Mouse (Mus musculus): ENCODE results near the gene Steap3. TPM values are rescaled to one million over a fixed set of nuclear protein-coding genes. Genes with fewer than 3 reads are reported as not detected.
"Not testable (repeated sequence)": the region's sequence is repeated elsewhere in the genome, so short reads cannot be mapped to it uniquely, and the experiment has no call there.

The Steap3 gene
- polyA plus RNA-seq (2016; fragmentation: Nextera tagmentation; extraction: Ambion mirVana), result 1.5 and 1.7 TPM in 2 replicates

GRCm38 (mm10) chr1:120272605-120273004 is at the start of gene Steap3:
TSS of gene Steap3 (minus strand) at chr1:120272705.
- no peak for ATAC-seq (ENCODE audit: low FRiP score)
- 0 out of 2 replicates have a peak, but pooled peaks cover 4% of the 10 kb centered on the region for H3K27me3 ChIP-seq
- H3K4me1 ChIP-seq, result 0 out of 2 replicates have a peak, but pooled peaks cover 4% of the 10 kb centered on the region
- H3K27ac ChIP-seq, result no peak within 1 kb of the TSS
- H3K4me2 ChIP-seq, result no peak within 1 kb of the TSS
- H3K36me3 ChIP-seq (replicated peaks), result no peaks in the 10 kb centered on the region
- H3K4me3 ChIP-seq (replicated peaks), result no peak within 1 kb of the TSS
- no peak within 1 kb of the TSS for H3K9ac ChIP-seq
- WGBS, result 90% methylated on average over 5 of the region's 5 CpGs
- H3K9me3 ChIP-seq, result no peaks in the 10 kb centered on the region

DNA sequence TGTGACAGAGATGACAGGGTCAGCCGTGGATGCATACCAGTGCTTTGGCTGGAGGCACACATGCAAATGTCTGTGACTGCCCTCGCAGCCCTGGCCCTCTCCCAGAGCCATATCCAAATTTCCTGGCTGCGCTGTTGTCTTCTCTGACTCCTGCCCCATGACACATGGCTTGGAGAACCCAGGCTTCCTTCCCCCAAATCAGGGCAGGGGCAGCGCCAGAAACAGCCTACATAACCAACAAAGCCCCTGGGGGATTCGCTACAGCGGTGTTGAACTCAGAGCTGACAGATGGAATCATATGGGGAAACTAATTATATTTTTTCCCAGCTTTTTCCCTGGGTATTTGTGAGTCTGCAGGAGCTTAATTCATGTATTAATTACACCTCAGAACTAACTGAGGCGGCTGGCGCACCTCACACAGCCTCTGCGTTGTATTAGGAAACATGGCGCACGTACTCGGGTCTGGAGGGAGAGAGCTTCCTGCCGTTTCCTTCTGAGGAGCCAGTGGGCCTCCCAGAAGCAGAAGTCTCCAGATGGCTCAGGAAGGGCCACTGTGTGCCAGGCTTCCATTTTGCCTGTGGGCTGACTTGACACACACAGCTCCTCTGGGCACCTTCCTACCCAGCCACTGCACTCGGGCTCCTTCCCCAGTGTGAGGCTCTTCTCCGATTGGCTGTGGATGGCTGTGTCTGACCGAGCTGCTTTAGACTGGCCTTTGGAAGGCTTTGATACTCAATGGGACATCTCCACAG is 48.9 kb upstream of the Steap3 start:
- no peaks in the 10 kb centered on the region for H3K9me3 ChIP-seq
- H3K4me3 ChIP-seq (replicated peaks), result no peak overlapping the region
- H3K36me3 ChIP-seq (replicated peaks), result no peaks in the 10 kb centered on the region
- peak overlapping the region; percentile 36; the same call in 1 of the 2 replicates for H3K27ac ChIP-seq
- WGBS, result 78% methylated on average over 16 of the region's 16 CpGs
- no peaks in the 10 kb centered on the region for H3K4me1 ChIP-seq
- no peaks in the 10 kb centered on the region for H3K27me3 ChIP-seq
- no peak overlapping the region for H3K9ac ChIP-seq
- no peak overlapping the region for H3K4me2 ChIP-seq
- peak; percentile 53; the same call in 1 of the 2 replicates for ATAC-seq (ENCODE audit: low FRiP score)

DNA sequence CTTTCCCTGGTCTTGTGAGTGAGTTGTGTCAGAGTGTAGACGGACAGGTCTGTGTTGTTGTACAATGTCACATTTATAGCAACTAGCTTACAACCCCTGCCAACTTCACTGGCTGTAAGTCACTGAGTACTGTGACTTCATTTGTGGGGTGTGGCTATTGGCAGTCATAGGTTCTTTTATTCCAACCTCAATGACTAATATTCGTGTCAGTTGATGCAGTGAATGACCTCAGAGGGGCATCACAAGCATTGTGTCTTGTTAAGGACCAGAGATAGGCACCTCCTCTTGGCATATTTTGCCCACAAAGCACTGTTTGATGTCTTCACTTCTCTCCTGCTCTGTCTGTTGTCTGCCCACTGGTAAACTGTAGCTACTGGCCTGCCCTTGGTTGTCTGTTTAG is 33.3 kb upstream of the Steap3 start:
- Histone ChIP-seq H3K36me3 (replicated peaks) (no peaks in the 10 kb centered on the region), H3K27ac (no peak overlapping the region), H3K27me3 (no peaks in the 10 kb centered on the region), H3K9me3 (no peaks in the 10 kb centered on the region), H3K4me3 (replicated peaks) (no peak overlapping the region), H3K9ac (no peak overlapping the region), H3K4me1 (no peaks in the 10 kb centered on the region), H3K4me2 (no peak overlapping the region)
- ATAC-seq (ENCODE audit: low FRiP score), result no peak
- 76% methylated on average over 2 of the region's 2 CpGs for WGBS

DNA sequence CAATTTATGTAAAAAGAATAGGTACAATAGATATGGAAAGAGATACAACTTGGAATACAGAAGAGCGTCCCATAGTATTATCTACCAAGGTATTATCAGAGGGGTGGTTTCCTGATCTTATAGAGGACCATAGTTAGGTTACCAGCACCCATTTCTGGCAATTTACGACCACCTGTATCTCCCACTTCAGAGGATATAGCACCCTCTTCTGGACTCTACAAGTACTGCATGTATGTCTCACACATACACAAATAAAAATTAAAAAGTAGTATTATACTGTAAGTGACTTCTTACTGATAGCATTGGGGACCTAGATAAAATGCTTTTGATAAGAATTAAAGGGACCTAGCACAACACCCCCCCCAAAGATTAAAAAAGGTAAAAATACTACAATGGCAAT is 24.4 kb upstream of the Steap3 start:
- H3K9ac ChIP-seq, result no peak overlapping the region
- ATAC-seq (ENCODE audit: low FRiP score), result no peak
- H3K27ac ChIP-seq, result no peak overlapping the region
- no peaks in the 10 kb centered on the region for H3K4me1 ChIP-seq
- H3K4me2 ChIP-seq, result no peak overlapping the region
- no peaks in the 10 kb centered on the region for H3K27me3 ChIP-seq
- H3K4me3 ChIP-seq (replicated peaks), result no peak overlapping the region
- WGBS, result 91% methylated on average over 2 of the region's 2 CpGs
- H3K9me3 ChIP-seq, result no peaks in the 10 kb centered on the region
- no peaks in the 10 kb centered on the region for H3K36me3 ChIP-seq (replicated peaks)

DNA sequence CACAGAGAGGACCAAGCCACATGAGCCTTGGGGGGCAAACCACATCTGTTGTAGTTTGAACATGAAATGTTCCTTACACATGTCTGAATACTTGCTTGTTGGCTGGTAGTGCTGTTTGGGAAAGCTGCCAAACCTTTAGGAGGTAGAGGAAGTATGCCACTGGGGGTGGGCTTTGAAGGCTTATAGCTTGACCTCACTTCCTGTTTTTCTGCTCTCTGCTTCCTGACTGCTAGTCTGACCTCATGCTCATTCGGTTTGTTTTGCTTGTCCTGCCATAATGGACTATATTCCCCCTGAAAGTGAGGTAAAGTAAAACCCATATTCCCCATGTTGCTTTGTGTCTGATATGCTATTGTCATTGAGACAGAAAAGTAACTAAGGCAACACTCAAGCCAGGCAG is 21.3 kb upstream of the Steap3 start:
- no peak for ATAC-seq (ENCODE audit: low FRiP score)
- H3K9me3 ChIP-seq, result no peaks in the 10 kb centered on the region
- H3K36me3 ChIP-seq (replicated peaks), result no peaks in the 10 kb centered on the region
- 93% methylated on average over 1 of the region's 1 CpGs for WGBS
- H3K27me3 ChIP-seq, result no peaks in the 10 kb centered on the region
- H3K4me2 ChIP-seq, result no peak overlapping the region
- H3K9ac ChIP-seq, result no peak overlapping the region
- H3K4me1 ChIP-seq, result no peaks in the 10 kb centered on the region
- H3K27ac ChIP-seq, result no peak overlapping the region
- H3K4me3 ChIP-seq (replicated peaks), result no peak overlapping the region

DNA sequence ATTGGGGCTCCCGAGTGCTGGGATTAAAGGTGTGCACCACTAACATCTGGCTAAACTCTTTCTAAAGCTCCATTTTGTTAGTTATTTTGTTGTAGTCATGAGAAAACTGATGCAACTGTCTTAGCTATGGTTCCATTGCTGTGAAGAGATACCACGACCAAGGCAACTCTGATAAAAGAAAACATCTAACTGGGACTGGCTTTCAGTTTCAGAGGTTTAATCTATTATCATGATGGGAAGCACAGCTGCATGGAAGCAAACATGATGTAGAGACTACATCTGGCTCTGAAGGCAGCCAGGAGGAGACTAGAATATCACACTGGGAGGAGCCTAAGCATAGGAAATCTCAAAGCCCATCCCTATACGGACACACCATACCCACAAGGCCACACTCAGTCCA is 19.2 kb upstream of the Steap3 start:
- ATAC-seq (ENCODE audit: low FRiP score), result 0 out of 2 replicates have a peak, but pooled peaks have one; percentile 27
- Histone ChIP-seq H3K36me3 (replicated peaks) (no peaks in the 10 kb centered on the region), H3K27ac (no peak overlapping the region), H3K27me3 (no peaks in the 10 kb centered on the region), H3K4me3 (replicated peaks) (no peak overlapping the region), H3K4me2 (no peak overlapping the region), H3K9ac (no peak overlapping the region), H3K4me1 (no peaks in the 10 kb centered on the region), H3K9me3 (no peaks in the 10 kb centered on the region)
- WGBS, result 90% methylated on average over 3 of the region's 3 CpGs

GRCm38 (mm10) chr1:120289843-120290242 is 17.3 kb upstream of the Steap3 start:
- Histone ChIP-seq H3K4me3 (replicated peaks) (no peak overlapping the region), H3K9ac (no peak overlapping the region), H3K4me2 (no peak overlapping the region), H3K27me3 (no peaks in the 10 kb centered on the region), H3K4me1 (no peaks in the 10 kb centered on the region), H3K36me3 (replicated peaks) (no peaks in the 10 kb centered on the region), H3K27ac (no peak overlapping the region), H3K9me3 (no peaks in the 10 kb centered on the region)
- 60% methylated on average over 2 of the region's 2 CpGs for WGBS
- no peak for ATAC-seq (ENCODE audit: low FRiP score)

- Histone ChIP-seq H3K4me2 (no peak overlapping the region), H3K27me3 (no peaks in the 10 kb centered on the region), H3K9me3 (no peaks in the 10 kb centered on the region), H3K4me1 (no peaks in the 10 kb centered on the region), H3K36me3 (replicated peaks) (no peaks in the 10 kb centered on the region), H3K27ac (no peak overlapping the region), H3K9ac (no peak overlapping the region), H3K4me3 (replicated peaks) (no peak overlapping the region)
- 37% methylated on average over 4 of the region's 4 CpGs for WGBS
- ATAC-seq (ENCODE audit: low FRiP score), result no peak
These were observed 15.2 kb upstream of the Steap3 start for GRCm38 (mm10) chr1:120287679-120288078.

GRCm38 (mm10) chr1:120276058-120276457 is 3.6 kb upstream of the Steap3 start:
- not testable (repeated sequence) for H3K9me3 ChIP-seq; H3K4me2 ChIP-seq; H3K4me1 ChIP-seq; H3K9ac ChIP-seq; H3K36me3 ChIP-seq (replicated peaks); ATAC-seq (ENCODE audit: low FRiP score); H3K4me3 ChIP-seq (replicated peaks); H3K27ac ChIP-seq; H3K27me3 ChIP-seq
- WGBS, result 68% methylated on average over 1 of the region's 1 CpGs

DNA sequence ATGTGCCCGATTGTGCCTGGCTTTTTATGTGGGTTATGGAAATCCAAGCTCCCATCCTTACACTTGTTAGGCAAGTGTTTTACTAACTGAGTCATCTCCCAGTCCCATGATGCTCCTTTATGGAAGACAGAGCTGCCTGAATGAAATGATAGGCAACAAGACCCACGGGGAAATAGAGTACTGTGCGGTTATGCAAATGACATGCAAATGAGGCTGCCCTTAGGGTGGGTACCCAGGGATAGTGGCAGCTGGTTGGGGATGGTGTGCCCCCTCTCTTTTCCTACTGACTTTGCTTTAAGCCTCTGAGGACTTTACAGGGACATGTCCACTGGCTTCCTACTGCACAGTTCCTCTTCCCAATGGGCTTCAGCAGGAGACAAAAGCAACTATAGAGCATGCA is 2.7 kb upstream of the Steap3 start:
- no peak for ATAC-seq (ENCODE audit: low FRiP score)
- 75% methylated on average over 3 of the region's 3 CpGs for WGBS
- Histone ChIP-seq H3K36me3 (replicated peaks) (no peaks in the 10 kb centered on the region), H3K4me2 (no peak overlapping the region), H3K27ac (no peak overlapping the region), H3K9ac (no peak overlapping the region), H3K9me3 (no peaks in the 10 kb centered on the region), H3K27me3 (no peaks in the 10 kb centered on the region), H3K4me1 (0 out of 2 replicates have a peak, but pooled peaks cover 4% of the 10 kb centered on the region), H3K4me3 (replicated peaks) (no peak overlapping the region)

GRCm38 (mm10) chr1:120270882-120271281 is 1.6 kb downstream of the Steap3 start:
- Histone ChIP-seq H3K36me3 (replicated peaks) (no peaks in the 10 kb centered on the region), H3K4me2 (no peak overlapping the region), H3K9ac (no peak overlapping the region), H3K27me3 (0 out of 2 replicates have a peak, but pooled peaks cover 11% of the 10 kb centered on the region), H3K27ac (no peak overlapping the region), H3K9me3 (no peaks in the 10 kb centered on the region), H3K4me3 (replicated peaks) (no peak overlapping the region), H3K4me1 (0 out of 2 replicates have a peak, but pooled peaks cover 4% of the 10 kb centered on the region)
- WGBS, result 83% methylated on average over 3 of the region's 3 CpGs
- ATAC-seq (ENCODE audit: low FRiP score), result no peak

DNA sequence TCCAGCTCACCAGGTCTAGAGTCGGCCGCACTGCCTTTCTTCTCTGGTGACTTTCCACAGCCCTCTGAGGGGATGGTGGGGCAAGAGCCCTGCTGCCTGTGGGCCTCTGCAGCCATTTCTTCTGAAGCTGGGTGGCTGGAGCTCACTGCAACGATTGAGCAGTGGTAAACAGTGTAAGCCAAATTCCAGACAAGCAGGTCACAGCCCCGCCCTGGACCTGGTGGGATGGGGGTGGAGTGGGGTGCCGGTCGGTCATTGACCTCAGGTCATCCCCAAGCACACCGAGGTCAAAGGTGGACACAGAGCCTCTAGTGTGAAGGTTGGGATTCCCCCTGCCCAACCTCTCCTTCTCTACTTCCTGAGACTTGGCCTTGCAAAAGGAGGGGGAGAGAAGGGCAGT is 2.4 kb downstream of the Steap3 start:
- Histone ChIP-seq H3K27ac (no peak overlapping the region), H3K36me3 (replicated peaks) (no peaks in the 10 kb centered on the region), H3K4me1 (0 out of 2 replicates have a peak, but pooled peaks cover under 1% of the 10 kb centered on the region), H3K4me3 (replicated peaks) (no peak overlapping the region), H3K4me2 (no peak overlapping the region), H3K27me3 (0 out of 2 replicates have a peak, but pooled peaks cover 15% of the 10 kb centered on the region), H3K9me3 (no peaks in the 10 kb centered on the region), H3K9ac (no peak overlapping the region)
- ATAC-seq (ENCODE audit: low FRiP score), result no peak
- 81% methylated on average over 7 of the region's 7 CpGs for WGBS

- no peak overlapping the region for H3K4me3 ChIP-seq (replicated peaks)
- no peak overlapping the region for H3K9ac ChIP-seq
- H3K4me2 ChIP-seq, result no peak overlapping the region
- ATAC-seq (ENCODE audit: low FRiP score), result no peak
- peaks cover 4% of the 10 kb centered on the region; the same call in 1 of the 2 replicates for H3K4me1 ChIP-seq
- no peaks in the 10 kb centered on the region for H3K36me3 ChIP-seq (replicated peaks)
- H3K27ac ChIP-seq, result no peak overlapping the region
- peaks cover 34% of the 10 kb centered on the region for H3K27me3 ChIP-seq
- WGBS, result 85% methylated on average over 3 of the region's 3 CpGs
- no peaks in the 10 kb centered on the region for H3K9me3 ChIP-seq
These were observed 4.9 kb downstream of the Steap3 start for GRCm38 (mm10) chr1:120267631-120268030.
